Mouse (Mus musculus): Measurements from ENCODE around the gene Ccin. TPM values are rescaled to one million over a fixed set of nuclear protein-coding genes. Genes with fewer than 3 reads are reported as not detected.
A peak's percentile ranks its signal among the peaks of the same experiment; 100 is the strongest.

Gene Ccin
- polyA plus RNA-seq, 2 experiments, result 0.10 to 0.36 TPM

- DNase-seq (ENCODE audit: low spot score), result no peak
Measured at GRCm38 (mm10) chr4:44025570-44025969, 42.3 kb downstream of the Ccin start.

GRCm38 (mm10) chr4:44028303-44029135 lies 45.2 kb downstream of the Ccin start:
- Histone ChIP-seq H3K27me3 (ENCODE audit: control insufficient read depth, insufficient read depth, low read length) (no peaks in the 10 kb centered on the region), H3K9ac (ENCODE audit: low read depth, low read length, severe bottlenecking) (no peak overlapping the region), H3K4me2 (replicated peaks; ENCODE audit: low read depth, low read length, severe bottlenecking) (no peak overlapping the region), H3K9me3 (ENCODE audit: control insufficient read depth, low read length) (no peaks in the 10 kb centered on the region), H3K36me3 (ENCODE audit: control insufficient read depth, insufficient read depth, low read length) (peaks cover 97% of the 10 kb centered on the region), H3K4me1 (ENCODE audit: control insufficient read depth, insufficient read depth, low read length) (no peaks in the 10 kb centered on the region), H3K27ac (replicated peaks; ENCODE audit: low read depth, low read length) (no peak overlapping the region), H3K4me3 (replicated peaks; ENCODE audit: low read length) (no peak overlapping the region)
- DNase-seq (ENCODE audit: low spot score) (no peak), ATAC-seq (ENCODE audit: low FRiP score, low read depth) (peak; percentile 72)
- no peak for TF ChIP-seq POLR2A (IDR thresholded peaks at IDR 0.05; ENCODE audit: borderline replicate concordance, extremely low read depth, insufficient read depth, insufficient read length)
- WGBS, result 56% methylated on average over 16 of the region's 16 CpGs

More at GRCm38 (mm10) chr4:44025570-44025969, 42.3 kb downstream of the Ccin start:
- Histone ChIP-seq H3K27ac (replicated peaks; ENCODE audit: low read depth, low read length) (no peak overlapping the region), H3K9me3 (ENCODE audit: control insufficient read depth, low read length) (no peaks in the 10 kb centered on the region), H3K9ac (ENCODE audit: low read depth, low read length, severe bottlenecking) (no peak overlapping the region), H3K4me1 (ENCODE audit: control insufficient read depth, insufficient read depth, low read length) (no peaks in the 10 kb centered on the region), H3K4me2 (replicated peaks; ENCODE audit: low read depth, low read length, severe bottlenecking) (no peak overlapping the region), H3K4me3 (replicated peaks; ENCODE audit: low read length) (no peak overlapping the region), H3K27me3 (ENCODE audit: control insufficient read depth, insufficient read depth, low read length) (no peaks in the 10 kb centered on the region), H3K36me3 (ENCODE audit: control insufficient read depth, insufficient read depth, low read length) (peaks cover 100% of the 10 kb centered on the region)
- 62% methylated on average over 6 of the region's 6 CpGs for WGBS
- TF ChIP-seq POLR2A (IDR thresholded peaks at IDR 0.05; ENCODE audit: borderline replicate concordance, extremely low read depth, insufficient read depth, insufficient read length), result no peak
- ATAC-seq (ENCODE audit: low FRiP score, low read depth), result no peak

- Histone ChIP-seq H3K9me3 (ENCODE audit: control insufficient read depth, low read length) (no peaks in the 10 kb centered on the region), H3K9ac (ENCODE audit: low read depth, low read length, severe bottlenecking) (no peak overlapping the region), H3K27me3 (ENCODE audit: control insufficient read depth, insufficient read depth, low read length) (no peaks in the 10 kb centered on the region), H3K36me3 (ENCODE audit: control insufficient read depth, insufficient read depth, low read length) (peaks cover 89% of the 10 kb centered on the region), H3K4me1 (ENCODE audit: control insufficient read depth, insufficient read depth, low read length) (no peaks in the 10 kb centered on the region), H3K4me3 (replicated peaks; ENCODE audit: low read length) (no peak overlapping the region), H3K4me2 (replicated peaks; ENCODE audit: low read depth, low read length, severe bottlenecking) (no peak overlapping the region), H3K27ac (replicated peaks; ENCODE audit: low read depth, low read length) (no peak overlapping the region)
- TF ChIP-seq POLR2A (IDR thresholded peaks at IDR 0.05; ENCODE audit: borderline replicate concordance, extremely low read depth, insufficient read depth, insufficient read length), result no peak
- 90% methylated on average over 15 of the region's 15 CpGs for WGBS
- ATAC-seq (ENCODE audit: low FRiP score, low read depth) (no peak), DNase-seq (ENCODE audit: low spot score) (no peak)
Measured at GRCm38 (mm10) chr4:44029661-44030066, 46.4 kb downstream of the Ccin start.

- DNase-seq (ENCODE audit: low spot score), result no peak
- no peaks in the 10 kb centered on the region for H3K9me3 ChIP-seq (ENCODE audit: control insufficient read depth, low read length)
- no peak overlapping the region for H3K4me2 ChIP-seq (replicated peaks; ENCODE audit: low read depth, low read length, severe bottlenecking)
- H3K9ac ChIP-seq (ENCODE audit: low read depth, low read length, severe bottlenecking), result no peak overlapping the region
- no peak for TF ChIP-seq POLR2A (IDR thresholded peaks at IDR 0.05; ENCODE audit: borderline replicate concordance, extremely low read depth, insufficient read depth, insufficient read length)
- H3K27ac ChIP-seq (replicated peaks; ENCODE audit: low read depth, low read length), result no peak overlapping the region
- no peak overlapping the region for H3K4me3 ChIP-seq (replicated peaks; ENCODE audit: low read length)
- H3K36me3 ChIP-seq (ENCODE audit: control insufficient read depth, insufficient read depth, low read length), result peaks cover 76% of the 10 kb centered on the region
- H3K27me3 ChIP-seq (ENCODE audit: control insufficient read depth, insufficient read depth, low read length), result no peaks in the 10 kb centered on the region
- no peak for ATAC-seq (ENCODE audit: low FRiP score, low read depth)
- WGBS, result 89% methylated on average over 5 of the region's 5 CpGs
- no peaks in the 10 kb centered on the region for H3K4me1 ChIP-seq (ENCODE audit: control insufficient read depth, insufficient read depth, low read length)
Measured at GRCm38 (mm10) chr4:44031521-44031920, 48.2 kb downstream of the Ccin start.

Other genes with a start within 250 kb of the Ccin start
- gene Olfr159, start 212.5 kb upstream of the Ccin start, polyA plus RNA-seq (2012; rRNA removed), result not detected in 2 replicates
- not detected in 2 replicates for gene Olfr159, start 212.5 kb upstream of the Ccin start, polyA plus RNA-seq (2014; fragmentation: Nextera tagmentation; extraction: Ambion mirVana)
- 0.20 and 0.34 TPM in 2 replicates for gene Olfr156, start 159.6 kb upstream of the Ccin start, polyA plus RNA-seq (2012; rRNA removed)
- not detected in 2 replicates for gene Olfr156, start 159.6 kb upstream of the Ccin start, polyA plus RNA-seq (2014; fragmentation: Nextera tagmentation; extraction: Ambion mirVana)
- 0.03 and 0.04 TPM in 2 replicates for gene Olfr157, start 143.3 kb upstream of the Ccin start, polyA plus RNA-seq (2012; rRNA removed)
- not detected in 2 replicates for gene Olfr157, start 143.3 kb upstream of the Ccin start, polyA plus RNA-seq (2014; fragmentation: Nextera tagmentation; extraction: Ambion mirVana)
- gene Olfr155, start 131.9 kb upstream of the Ccin start, polyA plus RNA-seq (2012; rRNA removed), result not detected in 2 replicates
- not detected in 2 replicates for gene Olfr155, start 131.9 kb upstream of the Ccin start, polyA plus RNA-seq (2014; fragmentation: Nextera tagmentation; extraction: Ambion mirVana)
- 66.2 and 72.1 TPM in 2 replicates for gene Reck, start 108.0 kb upstream of the Ccin start, polyA plus RNA-seq (2012; rRNA removed)
- 49.0 and 50.0 TPM in 2 replicates for gene Reck, start 108.0 kb upstream of the Ccin start, polyA plus RNA-seq (2014; fragmentation: Nextera tagmentation; extraction: Ambion mirVana)
- gene Glipr2, start 26.1 kb upstream of the Ccin start, polyA plus RNA-seq (2012; rRNA removed), result 67.0 and 71.9 TPM in 2 replicates
- 108 and 121 TPM in 2 replicates for gene Glipr2, start 26.1 kb upstream of the Ccin start, polyA plus RNA-seq (2014; fragmentation: Nextera tagmentation; extraction: Ambion mirVana)
- 278 and 361 TPM in 2 replicates for gene Clta, start 21.0 kb downstream of the Ccin start, polyA plus RNA-seq (2012; rRNA removed)
- 252 and 264 TPM in 2 replicates for gene Clta, start 21.0 kb downstream of the Ccin start, polyA plus RNA-seq (2014; fragmentation: Nextera tagmentation; extraction: Ambion mirVana)
- gene Gne, start 100.7 kb downstream of the Ccin start, polyA plus RNA-seq (2012; rRNA removed), result 13.8 and 18.1 TPM in 2 replicates
- gene Gne, start 100.7 kb downstream of the Ccin start, polyA plus RNA-seq (2014; fragmentation: Nextera tagmentation; extraction: Ambion mirVana), result 27.3 and 27.8 TPM in 2 replicates

Measured in limb, embryonic 14.5 days (tissue).